Mouse (Mus musculus) kidney, adult 10 weeks (tissue): ENCODE results near the gene Slc6a20a. TPM values are rescaled to one million over a fixed set of nuclear protein-coding genes. Genes with fewer than 3 reads are reported as not detected.

ENCODE experiments used
- polyA plus RNA-seq: library from polyadenylated mRNA; stranded (reverse); fragments of 350-450 nt; fragmentation: Illumina TruSeq; extraction: RNeasy Lipid Tissue Mini Kit (QIAGEN cat#74804); gene quantifications from one replicate; pipeline ENCODE4 v1.2.3, GENCODE M21; 2014; ENCODE audit warnings: low read depth, low replicate concordance

Gene Slc6a20a
- 21.4 TPM for polyA plus RNA-seq

GRCm38 (mm10) chr9:123678327-123679105, at the start of gene Slc6a20a, which contains the start of gene Ccr9:
Gene Slc6a20a, minus strand, starts transcription at chr9:123678885.
Gene Ccr9, plus strand, starts transcription at chr9:123678439.

GRCm38 (mm10) chr9:123717186-123718008, 38.7 kb upstream of the Slc6a20a start, which contains the start of gene Lztfl1:
Gene Lztfl1, minus strand, starts transcription at chr9:123717697.

DNA sequence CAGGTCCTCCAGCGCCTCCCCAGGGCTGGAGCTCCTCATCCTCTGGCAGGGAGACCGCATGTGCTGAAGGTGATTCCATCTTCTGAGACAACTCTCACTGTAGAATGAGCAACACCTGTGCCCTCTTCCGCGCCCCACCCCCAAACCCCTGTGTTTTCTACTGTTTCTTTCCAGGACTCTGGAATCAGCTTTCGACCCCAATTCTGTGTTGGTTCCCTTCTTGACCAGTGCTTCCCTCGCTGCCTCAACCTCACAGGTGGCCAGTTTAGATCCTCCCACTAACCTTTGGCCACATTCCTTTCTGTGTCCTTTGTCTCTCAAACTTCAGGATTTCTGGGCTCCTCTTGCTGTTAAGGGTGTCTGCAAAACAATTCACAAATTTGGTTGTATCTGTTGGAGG, 46.4 kb downstream of the Slc6a20a start, which contains the start of gene Slc6a20b:
Gene Slc6a20b (minus strand): TSS at position 285 of the 400 bp plus-strand sequence.

Other genes with a start within 250 kb of the Slc6a20a start
- 26.1 TPM for gene Limd1, start 200.2 kb downstream of the Slc6a20a start, polyA plus RNA-seq
- 280 TPM for gene Sacm1l, start 149.1 kb downstream of the Slc6a20a start, polyA plus RNA-seq
- gene Slc6a20b, start 46.3 kb downstream of the Slc6a20a start, polyA plus RNA-seq = 87.2 TPM
- gene Ccr9, start 446 bp downstream of the Slc6a20a start, polyA plus RNA-seq = not detected
- 111 TPM for gene Lztfl1, start 38.8 kb upstream of the Slc6a20a start, polyA plus RNA-seq
- gene Cxcr6, start 127.6 kb upstream of the Slc6a20a start, polyA plus RNA-seq = 2.0 TPM
- 19.8 TPM for gene Fyco1, start 173.0 kb upstream of the Slc6a20a start, polyA plus RNA-seq
- gene Xcr1, start 183.1 kb upstream of the Slc6a20a start, polyA plus RNA-seq = 0.57 TPM